Mouse (Mus musculus) cerebellum, adult 2 months (tissue): ENCODE measurements around the gene Gstp1. TPM values are rescaled to one million over a fixed set of nuclear protein-coding genes. Genes with fewer than 3 reads are reported as not detected.
A peak's percentile ranks its signal among the peaks of the same experiment; 100 is the strongest.

ENCODE experiments used
- DNase-seq, 2 experiments: peaks; one replicate each; pipeline ENCODE4 v3.0.0; 2021
- H3K27ac ChIP-seq: fragments of 200-500 bp; 2 replicates; pipeline ENCODE4 v1.5.1; 2012; ENCODE audit warnings: low read length, control low read depth, inconsistent platforms; ENCODE audit not compliant: insufficient read depth
- H3K27me3 ChIP-seq: fragments of 200-500 bp; 2 replicates; pipeline ENCODE4 v1.6.1; 2012; ENCODE audit warnings: inconsistent platforms, mild to moderate bottlenecking, low read length, moderate library complexity; ENCODE audit not compliant: control insufficient read depth, insufficient read depth
- H3K4me1 ChIP-seq: fragments of 200-500 bp; 2 replicates; pipeline ENCODE4 v1.6.1; 2011; ENCODE audit warnings: low read length; ENCODE audit not compliant: control insufficient read depth, insufficient read depth
- H3K4me3 ChIP-seq: fragments of 200-500 bp; replicated peaks from 2 replicates; pipeline ENCODE3; 2011; ENCODE audit warnings: mild to moderate bottlenecking, low read depth, low read length, control low read depth; ENCODE audit not compliant: insufficient read depth
- CTCF ChIP-seq: fragments of 200-500 bp; IDR thresholded peaks from 2 replicates; pipeline ENCODE4 v1.5.1; 2011; ENCODE audit warnings: low read depth, mild to moderate bottlenecking, control low read depth, low read length, moderate library complexity, borderline replicate concordance; ENCODE audit not compliant: insufficient read depth
- POLR2A ChIP-seq: fragments of 200-500 bp; IDR thresholded peaks from 2 replicates; pipeline ENCODE4 v1.6.1; 2011; ENCODE audit warnings: low read length, control low read depth, borderline replicate concordance; ENCODE audit not compliant: insufficient read depth
- WGBS: fragments of 180-500 bp; shearing (Covaris S2); methylation state at CpG from one replicate; pipeline ENCODE4 v1.1.7; 2018; 5-methylcytosine and 5-hydroxymethylcytosine counted together
- polyA plus RNA-seq: library from polyadenylated mRNA; depleted of rRNA; stranded (reverse); fragments of >200 nt; gene quantifications from 2 replicates; pipeline ENCODE4 v1.2.3, GENCODE M21; 2012

The Gstp1 gene
- polyA plus RNA-seq, 1 experiment: 561 TPM

DNA sequence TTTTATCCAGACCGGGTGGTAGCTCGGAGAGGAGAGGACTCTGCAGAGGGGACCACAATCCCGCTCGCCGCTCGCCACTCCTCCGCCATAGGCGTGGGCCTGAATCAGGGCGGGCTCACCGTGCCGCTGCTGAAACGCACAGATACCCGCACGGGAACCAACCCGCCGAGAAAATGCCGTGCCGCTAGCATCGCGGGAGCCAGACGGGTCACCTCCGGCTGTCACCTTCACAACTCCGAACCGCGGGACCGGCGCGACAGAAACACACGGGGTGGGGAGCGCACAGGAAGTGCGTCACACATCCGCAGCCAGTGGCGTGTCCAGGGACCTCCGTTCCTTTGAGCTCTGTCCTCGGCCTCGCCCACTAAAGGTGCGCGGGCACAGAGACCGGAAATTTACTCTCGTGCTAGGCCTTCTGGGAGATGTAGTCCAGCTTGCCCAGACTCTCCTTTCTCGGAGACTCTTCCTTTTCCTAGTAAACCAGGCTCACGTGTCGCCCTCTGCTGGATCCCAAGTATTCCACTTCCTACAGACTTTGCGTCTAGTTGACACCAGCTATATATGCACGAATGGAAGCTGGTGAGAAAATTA is 25.3 kb downstream of the Gstp1 start, which contains the start of gene Ndufv1:
Gene Ndufv1 (minus strand): TSS at position 375 of the 591 bp plus-strand sequence.
- H3K4me3 ChIP-seq: peak within 1 kb of the TSS; percentile 74
- under 1% methylated on average over 45 of the region's 45 CpGs for WGBS
- peaks cover 8% of the 10 kb centered on the region; the same call in 1 of the 2 replicates for H3K4me1 ChIP-seq
- no peaks in the 10 kb centered on the region for H3K27me3 ChIP-seq
- peak within 1 kb of the TSS; percentile 67 for H3K27ac ChIP-seq
- peak; percentile 95 for TF ChIP-seq POLR2A
- peak; percentile 83 for TF ChIP-seq CTCF
- peak; percentile 97 to 99 for DNase-seq

GRCm38 (mm10) chr19:4011086-4011485 is 26.7 kb downstream of the Gstp1 start:
- TF ChIP-seq POLR2A (no peak), CTCF (no peak)
- no peak overlapping the region for H3K4me3 ChIP-seq
- H3K4me1 ChIP-seq: peaks cover 8% of the 10 kb centered on the region; the same call in 1 of the 2 replicates
- WGBS: 93% methylated on average over 5 of the region's 5 CpGs
- no peak for DNase-seq
- no peaks in the 10 kb centered on the region for H3K27me3 ChIP-seq
- no peak overlapping the region for H3K27ac ChIP-seq

- Histone ChIP-seq H3K27ac (no peak overlapping the region), H3K27me3 (no peaks in the 10 kb centered on the region), H3K4me1 (peaks cover 8% of the 10 kb centered on the region; the same call in 1 of the 2 replicates), H3K4me3 (no peak overlapping the region)
- no peak for DNase-seq
- WGBS: 93% methylated on average over 8 of the region's 8 CpGs
- TF ChIP-seq POLR2A: no peak
- TF ChIP-seq CTCF: no peak
Measured at GRCm38 (mm10) chr19:4005971-4006370, 31.8 kb downstream of the Gstp1 start.

DNA sequence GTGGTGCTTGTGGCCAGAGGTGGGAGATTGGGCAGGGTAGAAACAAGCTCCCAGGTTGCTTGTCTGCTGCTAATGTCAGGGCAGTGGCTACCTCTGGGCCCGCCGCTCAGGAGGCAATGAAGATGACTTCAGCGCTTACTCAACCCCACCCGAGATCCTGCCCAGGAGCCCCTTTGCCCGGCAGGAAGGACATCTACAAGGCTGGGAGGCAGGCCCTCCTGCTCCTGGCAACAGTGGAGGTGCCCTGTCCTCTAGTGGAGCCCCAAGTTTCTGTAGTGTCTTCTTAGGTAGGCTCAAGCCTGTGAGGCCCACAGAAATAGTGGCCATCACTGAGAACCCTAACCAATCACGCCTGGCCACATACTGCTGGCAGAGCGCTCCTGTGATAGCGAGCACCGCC is 32.7 kb downstream of the Gstp1 start:
- Histone ChIP-seq H3K4me3 (no peak overlapping the region), H3K27ac (no peak overlapping the region), H3K4me1 (peaks cover 9% of the 10 kb centered on the region; the same call in 1 of the 2 replicates), H3K27me3 (no peaks in the 10 kb centered on the region)
- DNase-seq: no peak
- TF ChIP-seq CTCF (no peak), POLR2A (no peak)
- 76% methylated on average over 9 of the region's 9 CpGs for WGBS

DNA sequence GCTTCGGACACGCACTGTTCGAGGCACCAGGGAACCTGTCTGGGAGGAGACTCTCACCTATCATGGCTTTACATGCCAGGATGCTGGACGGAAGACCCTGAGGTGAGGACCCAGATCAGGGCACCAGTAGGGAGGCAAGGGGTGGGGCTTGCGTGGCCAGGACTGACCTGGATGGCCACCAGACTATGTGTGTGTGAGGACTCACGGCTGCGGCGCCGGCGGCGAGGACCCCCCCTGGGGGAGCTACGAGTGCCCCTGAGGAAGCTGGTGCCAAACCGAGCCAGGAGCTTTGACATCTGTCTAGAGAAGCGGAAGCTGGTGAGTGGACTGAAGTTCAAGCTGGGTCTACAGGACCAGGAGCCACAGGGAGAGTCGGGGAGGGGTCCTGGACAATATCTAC is 33.5 kb downstream of the Gstp1 start:
- no peak for TF ChIP-seq POLR2A
- no peak for TF ChIP-seq CTCF
- Histone ChIP-seq H3K27ac (no peak overlapping the region), H3K4me3 (no peak overlapping the region), H3K4me1 (peaks cover 9% of the 10 kb centered on the region; the same call in 1 of the 2 replicates), H3K27me3 (no peaks in the 10 kb centered on the region)
- 75% methylated on average over 15 of the region's 15 CpGs for WGBS
- DNase-seq: no peak

DNA sequence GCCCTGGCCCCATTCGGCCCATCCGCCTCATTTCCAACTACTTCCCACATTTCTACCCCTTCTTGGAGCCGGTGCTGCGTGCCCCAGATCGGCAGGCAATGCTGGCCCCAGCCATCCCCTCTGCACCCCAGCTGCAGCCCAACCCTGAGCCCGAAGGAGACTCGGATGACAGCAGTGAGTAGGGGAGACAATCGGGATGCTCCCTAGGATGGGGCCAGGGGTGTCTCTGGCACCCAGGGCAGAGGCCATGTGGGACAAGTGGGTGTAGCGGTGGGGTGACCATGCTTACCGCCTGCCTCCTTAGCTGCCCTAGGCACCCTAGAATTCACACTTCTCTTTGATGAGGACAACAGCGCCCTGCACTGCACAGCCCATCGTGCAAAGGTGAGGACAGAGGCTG is 34.1 kb downstream of the Gstp1 start:
- no peak for TF ChIP-seq CTCF
- no peak for TF ChIP-seq POLR2A
- whole genome bisulfite sequencing: 79% methylated on average over 12 of the region's 12 CpGs
- Histone ChIP-seq H3K4me3 (no peak overlapping the region), H3K27me3 (no peaks in the 10 kb centered on the region), H3K27ac (no peak overlapping the region), H3K4me1 (peaks cover 9% of the 10 kb centered on the region; the same call in 1 of the 2 replicates)
- DNase-seq: no peak

GRCm38 (mm10) chr19:4003112-4003511 is 34.7 kb downstream of the Gstp1 start, which contains the start of gene Doc2g:
Gene Doc2g, plus strand, starts transcription at chr19:4003313.
- Histone ChIP-seq H3K27me3 (no peaks in the 10 kb centered on the region), H3K27ac (no peak within 1 kb of the TSS), H3K4me1 (peaks cover 9% of the 10 kb centered on the region; the same call in 1 of the 2 replicates), H3K4me3 (no peak within 1 kb of the TSS)
- 100% methylated on average over 1 of the region's 1 CpGs for WGBS
- TF ChIP-seq CTCF (no peak), POLR2A (no peak)
- no peak for DNase-seq

DNA sequence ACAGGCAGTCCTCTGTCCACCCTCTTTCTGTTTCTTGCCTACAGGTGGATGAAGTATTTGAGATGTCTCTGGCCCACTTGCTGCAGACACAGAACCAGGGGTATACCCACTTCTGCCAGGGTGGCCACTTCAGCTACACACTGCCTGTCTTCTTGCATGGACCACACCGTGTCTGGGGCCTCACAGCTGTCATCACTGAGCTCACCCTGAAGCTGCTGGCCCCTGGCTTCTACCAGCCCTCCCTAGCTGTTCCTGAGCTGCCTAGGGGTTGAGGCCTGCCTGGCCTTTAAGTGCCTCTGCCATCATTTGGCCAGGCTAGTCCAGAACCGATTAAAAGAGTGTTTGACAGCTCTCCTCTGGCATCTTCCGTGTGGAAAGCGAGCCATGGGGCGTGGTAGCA is 36.0 kb downstream of the Gstp1 start:
- no peak for DNase-seq
- no peak overlapping the region for H3K4me3 ChIP-seq
- TF ChIP-seq POLR2A: no peak
- no peak for TF ChIP-seq CTCF
- H3K27me3 ChIP-seq: no peaks in the 10 kb centered on the region
- 84% methylated on average over 5 of the region's 5 CpGs for WGBS
- no peak overlapping the region for H3K27ac ChIP-seq
- peaks cover 9% of the 10 kb centered on the region; the same call in 1 of the 2 replicates for H3K4me1 ChIP-seq
